Mouse (Mus musculus) MEL-GATA-1-ER (cell line): ENCODE data around the gene Ptbp2.

Experiments used
- DNase-seq: peaks from one replicate; pipeline ENCODE4 v3.0.0-alpha.2; 2012; ENCODE audit warnings: low read depth; ENCODE audit errors: extremely low read depth

The Ptbp2 gene

GRCm38 (mm10) chr3:119684741-119685140 lies 99.5 kb downstream of the Ptbp2 start:
- no peak for DNase-seq
